Mouse (Mus musculus): ENCODE results near the gene Mtrex. TPM values are rescaled to one million over a fixed set of nuclear protein-coding genes. Genes with fewer than 3 reads are reported as not detected.
A peak's percentile ranks its signal among the peaks of the same experiment; 100 is the strongest.

Mtrex gene
- total RNA-seq (2021), result 10 to 100 TPM; 41.6 to 47.6 TPM
- long read RNA-seq, experiment 1, transcript Mtrex-201 (27 exons, 3,689 nt), result major isoform, 10 of 31 reads
- long read RNA-seq, experiment 1, partial matches to known transcripts, result 18 of 31 reads
- long read RNA-seq, experiment 1, other reads (novel, unspliced or antisense), result 3 of 31 reads
- long read RNA-seq, experiment 2, transcript Mtrex-201 (27 exons, 3,689 nt), result major isoform, 9 of 12 reads
- long read RNA-seq, experiment 2, partial matches to known transcripts, result 2 of 12 reads
- long read RNA-seq, experiment 2, other reads (novel, unspliced or antisense), result 1 of 12 reads

GRCm38 (mm10) chr13:112927287-112928001 lies at the start of gene Mtrex, which contains the start of gene Dhx29:
TSS of gene Mtrex (minus strand) at chr13:112927398.
TSS of gene Dhx29 (plus strand) at chr13:112927454.
- DNase-seq, result peak; percentile 99

DNA sequence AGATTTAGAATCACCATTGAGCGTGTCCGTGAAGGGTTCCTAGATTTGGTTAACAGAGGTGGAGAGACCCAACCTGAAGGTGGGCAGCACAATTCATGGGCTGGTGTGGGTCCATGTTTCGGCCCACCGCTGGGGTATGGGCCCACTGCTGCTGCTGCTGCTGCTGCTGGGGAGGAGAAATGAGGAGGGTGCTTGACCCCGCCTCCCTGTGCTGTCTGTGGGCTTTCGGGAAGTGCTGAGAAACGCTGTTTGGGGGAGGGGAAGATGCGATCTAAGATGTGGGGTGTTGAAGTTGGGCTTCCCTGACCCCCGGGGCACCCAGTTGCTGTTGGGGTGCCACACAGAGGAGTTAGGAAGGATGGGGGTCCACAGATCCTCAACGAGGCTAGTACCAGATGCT lies 49.5 kb upstream of the Mtrex start:
- DNase-seq, result no peak

- DNase-seq, result no peak
These were observed 40.1 kb upstream of the Mtrex start for GRCm38 (mm10) chr13:112967267-112967666.

DNA sequence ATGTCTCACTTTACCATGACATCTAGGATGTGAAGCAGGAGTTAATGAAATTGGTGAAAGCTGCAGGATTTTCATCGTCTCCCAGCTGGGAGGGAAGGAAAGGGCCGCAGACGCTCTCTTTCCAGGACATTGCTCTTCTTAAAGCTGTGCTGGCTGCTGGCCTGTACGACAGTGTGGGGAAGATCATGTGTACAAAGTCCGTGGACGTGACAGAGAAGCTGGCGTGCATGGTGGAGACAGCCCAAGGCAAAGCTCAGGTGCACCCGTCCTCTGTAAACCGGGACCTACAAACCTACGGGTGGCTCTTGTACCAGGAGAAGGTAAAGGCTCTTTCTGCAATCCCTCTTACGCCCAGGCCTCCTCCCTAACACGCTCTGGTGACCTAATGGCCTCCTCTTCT lies 37.2 kb upstream of the Mtrex start:
- no peak for DNase-seq

DNA sequence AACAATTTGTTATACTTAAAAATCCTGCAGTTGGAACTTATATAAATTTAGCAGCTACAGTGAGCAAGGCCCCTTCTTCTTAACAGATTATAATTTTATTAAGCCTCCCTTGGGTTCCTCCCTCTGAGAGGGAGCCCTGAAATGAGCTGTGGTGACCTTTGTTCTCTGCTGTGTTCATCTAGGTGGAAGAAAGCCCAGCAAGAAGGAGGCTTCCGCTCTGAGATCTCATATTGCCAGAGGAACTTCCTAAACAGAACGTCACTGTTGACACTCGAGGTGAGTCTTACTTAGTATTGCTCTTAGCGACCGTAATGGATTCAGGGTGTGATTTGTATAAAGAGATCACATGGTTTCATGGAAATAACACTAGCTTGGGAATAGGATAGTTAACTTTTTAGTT lies 35.9 kb upstream of the Mtrex start:
- no peak for DNase-seq

- DNase-seq, result no peak
These were observed 26.9 kb upstream of the Mtrex start for GRCm38 (mm10) chr13:112954067-112954466.

- no peak for DNase-seq
These were observed 18.7 kb upstream of the Mtrex start for GRCm38 (mm10) chr13:112945900-112946299.

- no peak for DNase-seq
These were observed 18.1 kb upstream of the Mtrex start for GRCm38 (mm10) chr13:112945312-112945711.

DNA sequence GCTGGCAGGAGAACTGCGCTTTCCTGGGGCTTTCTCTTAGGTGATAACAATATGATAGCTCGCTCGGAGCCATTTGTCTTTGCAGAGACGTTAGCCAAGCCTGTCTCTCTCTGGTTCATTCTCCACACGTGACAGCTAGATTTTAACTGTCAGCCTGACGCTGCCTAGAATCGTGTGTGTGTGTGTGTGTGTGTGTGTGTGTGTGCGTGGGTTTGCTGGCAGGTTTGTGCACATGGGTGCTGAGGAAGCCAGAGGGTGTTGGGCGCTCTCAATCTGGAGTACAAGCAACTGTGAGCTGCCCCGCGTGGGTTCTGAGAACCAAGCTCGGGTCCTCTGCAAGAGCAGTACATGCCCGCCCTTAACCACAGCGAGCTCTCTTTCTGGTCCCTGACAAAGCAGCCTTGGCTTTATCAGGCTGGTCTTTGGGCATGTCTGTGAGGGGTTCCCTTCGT lies 14.7 kb upstream of the Mtrex start:
- no peak for DNase-seq

DNA sequence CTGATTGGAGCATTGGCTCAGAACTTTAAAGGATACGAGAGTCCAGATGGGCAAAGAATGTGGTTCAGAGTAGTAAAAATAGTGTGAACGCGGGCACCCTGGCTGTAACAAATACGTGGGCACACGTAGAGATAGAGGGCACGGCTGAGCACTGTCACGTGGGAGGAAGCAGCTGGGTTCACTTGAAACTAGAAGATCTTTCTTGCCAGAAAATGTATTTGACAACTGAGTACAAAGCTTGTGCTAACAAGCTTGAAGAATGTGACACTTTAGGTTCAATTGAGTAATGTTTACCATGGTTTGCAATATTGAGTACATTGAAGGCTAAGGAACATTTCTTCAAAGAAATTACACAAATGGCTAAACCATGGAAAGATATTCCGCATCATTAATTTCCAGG lies 10.9 kb upstream of the Mtrex start:
- DNase-seq, result no peak

DNA sequence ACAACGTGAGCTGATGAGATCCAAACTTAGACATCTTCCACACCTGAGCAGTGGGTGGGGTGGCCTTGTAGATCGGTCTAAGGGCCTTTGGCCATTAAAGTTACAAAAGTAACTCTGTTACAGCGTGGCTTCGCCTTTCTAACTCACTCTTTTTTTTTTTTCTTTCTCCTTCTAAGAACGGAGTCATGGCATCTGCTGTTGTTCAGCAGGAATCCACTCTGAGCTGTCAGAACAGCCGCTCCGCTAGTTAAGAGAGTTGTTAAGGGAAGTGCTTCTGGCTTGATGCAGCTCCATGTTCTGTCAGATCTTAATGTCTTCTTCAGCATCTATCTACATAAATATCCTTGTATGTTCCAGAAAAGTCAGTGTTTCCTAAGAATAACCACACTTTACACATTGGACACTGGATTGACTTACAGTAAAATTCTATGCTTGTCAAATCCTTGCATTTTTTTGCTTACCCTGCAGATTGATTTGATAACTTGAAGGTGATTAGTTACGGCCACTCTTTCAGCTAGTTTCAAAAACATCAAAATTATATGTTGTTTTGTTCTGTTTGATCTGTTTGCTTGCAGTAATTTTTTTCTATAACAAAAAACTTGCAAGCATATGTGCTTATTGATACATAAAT lies 955 bp upstream of the Mtrex start:
- peak in 1 of 2 experiments; percentile 7 for DNase-seq

- DNase-seq, result peak; percentile 29 to 36
These were observed 402 bp downstream of the Mtrex start for GRCm38 (mm10) chr13:112926796-112927195.

- DNase-seq, result no peak
These were observed 1.2 kb downstream of the Mtrex start for GRCm38 (mm10) chr13:112925976-112926375.

DNA sequence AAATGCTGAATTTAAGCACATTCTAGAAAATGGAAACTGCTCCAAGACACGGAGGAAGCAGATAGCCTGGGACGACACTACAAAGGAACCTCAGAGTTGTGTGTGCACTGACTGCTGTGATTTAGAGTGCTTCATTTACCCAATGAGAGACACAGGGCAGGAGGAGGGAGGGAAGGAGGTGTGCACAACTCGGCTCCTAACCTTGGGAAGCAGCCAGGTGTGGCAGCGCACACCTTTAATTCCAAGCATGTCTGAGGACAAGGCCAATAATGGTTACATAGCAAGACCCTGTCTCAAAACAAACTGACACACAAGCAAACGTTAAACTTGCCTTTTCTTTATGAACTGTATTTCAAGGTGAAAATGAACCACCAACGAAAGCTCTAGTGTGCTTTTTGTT lies 1.9 kb downstream of the Mtrex start:
- no peak for DNase-seq

DNA sequence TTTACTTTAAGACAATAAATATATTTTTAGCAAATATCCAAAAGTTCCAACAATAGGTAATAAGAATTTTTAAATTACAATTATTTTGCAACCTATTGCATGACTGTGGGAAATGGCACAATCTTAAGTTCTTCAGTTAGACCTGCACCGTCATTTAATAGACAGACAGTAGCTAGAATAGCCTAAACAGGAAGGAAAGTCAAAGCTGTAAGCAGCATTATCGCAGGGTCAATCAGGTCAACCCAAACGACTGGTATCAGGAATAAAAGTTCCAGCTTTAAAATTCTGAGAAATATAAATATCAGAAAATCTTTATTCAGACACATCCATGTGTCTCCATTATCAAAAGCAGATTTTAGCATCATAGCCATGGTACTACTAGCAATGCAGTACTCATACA lies 6.3 kb downstream of the Mtrex start:
- no peak for DNase-seq

- no peak for DNase-seq
These were observed 7.9 kb downstream of the Mtrex start for GRCm38 (mm10) chr13:112919141-112919865.

GRCm38 (mm10) chr13:112910434-112910833 lies 16.8 kb downstream of the Mtrex start:
- no peak for DNase-seq

DNA sequence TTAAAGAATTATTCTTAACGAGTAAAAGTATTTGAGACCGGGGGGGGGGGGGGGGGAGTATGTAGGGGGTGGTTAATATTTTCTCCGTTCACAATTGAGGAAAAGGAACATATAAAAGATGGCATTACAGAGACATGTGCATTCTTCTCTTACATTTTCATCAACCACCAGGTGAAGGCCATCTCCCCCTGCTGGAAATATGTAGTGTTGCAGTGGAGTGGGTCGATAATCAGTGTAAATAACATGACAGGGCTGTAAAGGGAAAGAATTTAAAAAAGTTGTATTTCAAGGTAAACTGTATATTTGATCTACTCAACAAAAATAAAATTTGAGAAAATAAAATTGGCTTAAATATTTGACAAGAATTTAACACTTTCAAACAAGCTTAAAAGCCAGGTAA lies 17.5 kb downstream of the Mtrex start:
- DNase-seq, result peak; percentile 31 to 46

GRCm38 (mm10) chr13:112902176-112902575 lies 25.0 kb downstream of the Mtrex start:
- DNase-seq, result no peak

- DNase-seq, result no peak
These were observed 40.0 kb downstream of the Mtrex start for GRCm38 (mm10) chr13:112887234-112887633.

GRCm38 (mm10) chr13:112871500-112872266 lies 55.5 kb downstream of the Mtrex start:
- peak; percentile 56 to 57 for DNase-seq
